Mouse (Mus musculus): ENCODE results near the gene Pde3a.

Pde3a gene

DNA sequence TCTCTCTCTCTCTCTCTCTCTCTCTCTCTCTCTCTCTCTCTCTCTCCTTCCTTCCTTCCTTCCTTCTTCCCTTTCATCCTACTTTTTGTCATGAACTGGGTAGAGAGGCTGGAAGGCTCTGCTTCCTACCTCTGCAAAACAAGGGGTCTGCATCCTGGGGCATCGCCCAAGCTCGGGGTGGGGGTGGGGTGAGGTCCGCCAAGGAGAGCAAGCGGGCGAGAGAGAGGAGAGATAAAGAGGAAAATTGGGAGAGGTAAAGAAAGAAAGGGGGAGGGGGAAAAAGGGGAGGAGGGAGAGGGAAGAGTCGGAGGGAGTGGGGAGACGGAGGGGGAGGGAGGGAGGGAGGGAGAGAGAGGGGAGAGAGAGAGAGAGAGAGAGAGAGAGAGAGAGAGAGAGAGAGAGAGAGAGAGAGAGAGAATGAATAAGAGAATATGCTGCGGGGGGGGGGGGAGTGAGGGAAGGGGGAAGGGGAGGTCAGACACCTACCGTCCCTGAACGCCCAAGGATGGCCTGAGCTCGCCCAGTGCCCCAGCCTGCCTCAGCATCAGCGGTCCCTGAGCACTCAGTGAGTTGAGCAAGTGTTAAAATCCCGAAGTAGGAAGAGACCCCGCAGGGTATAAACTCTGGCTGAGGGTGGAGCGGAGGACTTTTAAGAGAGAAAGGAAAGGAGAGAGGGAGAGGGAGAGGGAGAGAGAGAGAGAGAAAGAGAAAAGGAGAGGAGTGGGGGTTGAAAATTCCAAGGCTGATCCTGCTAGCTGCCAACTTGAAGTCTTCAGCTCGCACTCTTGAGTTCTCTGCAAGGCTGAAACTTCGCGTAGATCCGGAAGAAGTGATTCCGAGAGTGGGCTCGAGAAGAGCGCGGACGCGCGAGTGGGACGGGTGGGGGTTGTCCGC lies at the start of gene Pde3a:
Pde3a (plus strand) TSS at position 579 of the 894 bp plus-strand sequence.
- DNase-seq (ENCODE audit: low spot score) = no peak

DNA sequence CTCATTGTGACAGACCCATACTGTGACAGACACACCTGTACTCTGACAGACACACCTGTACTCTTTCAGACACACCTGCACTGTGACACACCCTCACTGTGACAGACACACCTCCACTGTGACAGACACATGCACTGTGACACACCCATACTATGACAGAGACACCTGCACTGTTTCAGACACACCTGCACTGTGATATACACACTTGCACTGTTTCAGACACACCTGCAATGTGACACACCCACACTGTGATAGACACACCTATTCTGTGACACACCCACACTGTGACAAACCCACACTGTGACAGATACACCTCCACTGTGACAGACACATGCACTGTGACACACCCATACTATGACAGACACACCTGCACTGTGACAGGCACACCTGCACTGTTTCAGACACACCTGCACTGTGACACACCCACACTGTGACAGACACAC lies 48.9 kb upstream of the Pde3a start:
- DNase-seq (ENCODE audit: low spot score) = no peak

DNA sequence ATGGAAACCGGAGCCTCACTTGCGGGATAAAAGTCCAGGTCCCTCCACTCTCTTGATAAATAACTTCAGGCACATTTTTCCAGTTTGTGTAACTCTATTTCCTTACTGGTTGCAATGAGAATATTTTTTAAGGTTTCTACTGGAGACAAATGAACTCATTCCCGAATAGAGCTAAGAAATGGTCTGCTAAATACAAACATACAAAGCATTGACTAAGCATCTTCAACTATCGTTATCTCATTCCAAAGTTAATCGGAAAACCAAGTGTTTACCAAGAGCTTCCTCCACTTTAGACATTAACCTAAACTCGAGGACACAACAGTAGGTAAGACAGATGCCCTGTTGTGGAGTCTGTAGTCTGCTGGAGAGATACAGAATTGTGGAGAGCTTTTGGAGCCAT lies 41.5 kb upstream of the Pde3a start:
- DNase-seq (ENCODE audit: low spot score) = no peak

DNA sequence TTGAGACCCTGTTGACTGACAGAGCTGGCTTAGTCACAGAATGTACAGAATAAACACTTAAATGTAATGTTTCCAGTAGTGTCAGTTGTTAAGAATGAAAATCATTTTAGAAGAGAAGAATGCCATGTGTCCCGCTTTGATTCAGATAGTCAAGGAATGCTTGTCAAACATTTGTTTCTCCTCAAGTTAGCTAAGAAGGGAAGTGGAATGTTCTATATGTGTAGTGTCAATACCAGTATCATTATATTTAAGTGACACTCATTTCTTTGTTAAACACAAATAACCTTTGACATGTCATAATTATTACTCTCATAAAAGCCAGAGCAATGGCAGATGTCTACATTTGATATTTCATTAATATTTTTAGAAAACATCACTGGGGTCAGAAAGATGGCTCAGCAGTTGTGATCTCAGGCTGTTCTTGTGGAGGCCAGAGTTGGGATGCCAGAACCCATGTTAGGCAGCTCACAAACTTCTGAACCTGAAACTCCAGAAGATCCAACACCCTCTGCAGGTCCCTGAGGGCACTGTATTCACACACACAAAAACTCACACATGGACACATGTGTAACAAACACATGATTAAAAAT lies 40.7 kb upstream of the Pde3a start:
- no peak for DNase-seq (ENCODE audit: low spot score)

DNA sequence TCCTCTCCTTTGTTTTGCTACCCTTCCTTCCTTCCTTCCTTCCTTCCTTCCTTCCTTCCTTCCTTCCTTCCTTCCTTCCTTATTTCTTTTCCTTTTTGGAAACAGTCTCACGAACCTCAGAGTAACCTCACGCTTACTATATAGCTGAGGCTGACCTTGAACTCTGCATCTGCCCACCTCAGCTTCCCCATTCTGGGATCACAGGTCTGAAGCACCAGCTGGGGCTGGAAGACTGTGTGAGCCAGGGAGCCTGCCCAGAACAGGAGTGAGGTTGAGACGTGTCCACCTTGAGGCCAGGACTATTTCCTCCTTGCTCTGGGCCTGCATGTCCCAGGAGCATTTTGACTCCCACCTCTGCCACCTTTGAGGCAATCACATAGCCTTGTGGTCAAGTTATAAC lies 39.0 kb upstream of the Pde3a start:
- no peak for DNase-seq (ENCODE audit: low spot score)

DNA sequence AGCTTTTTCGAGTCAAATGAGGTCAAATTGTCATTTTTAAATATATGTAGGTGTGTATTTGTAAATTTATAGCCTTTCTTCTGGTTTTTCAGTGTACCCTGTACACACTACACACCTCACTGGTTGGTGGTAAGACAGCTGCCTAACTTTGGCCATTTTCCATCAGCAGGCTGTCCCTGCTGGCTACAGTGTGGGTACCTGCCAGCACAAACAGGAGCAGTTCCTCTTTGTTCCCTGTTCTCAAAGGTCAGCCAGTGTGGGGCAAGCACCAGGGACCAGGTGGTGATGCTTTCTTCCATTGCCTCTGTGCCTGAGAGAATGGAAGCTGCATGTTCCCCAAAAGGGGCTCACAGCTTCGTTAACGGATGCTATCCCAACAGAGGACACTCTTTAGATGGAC lies 28.0 kb upstream of the Pde3a start:
- no peak for DNase-seq (ENCODE audit: low spot score)

DNA sequence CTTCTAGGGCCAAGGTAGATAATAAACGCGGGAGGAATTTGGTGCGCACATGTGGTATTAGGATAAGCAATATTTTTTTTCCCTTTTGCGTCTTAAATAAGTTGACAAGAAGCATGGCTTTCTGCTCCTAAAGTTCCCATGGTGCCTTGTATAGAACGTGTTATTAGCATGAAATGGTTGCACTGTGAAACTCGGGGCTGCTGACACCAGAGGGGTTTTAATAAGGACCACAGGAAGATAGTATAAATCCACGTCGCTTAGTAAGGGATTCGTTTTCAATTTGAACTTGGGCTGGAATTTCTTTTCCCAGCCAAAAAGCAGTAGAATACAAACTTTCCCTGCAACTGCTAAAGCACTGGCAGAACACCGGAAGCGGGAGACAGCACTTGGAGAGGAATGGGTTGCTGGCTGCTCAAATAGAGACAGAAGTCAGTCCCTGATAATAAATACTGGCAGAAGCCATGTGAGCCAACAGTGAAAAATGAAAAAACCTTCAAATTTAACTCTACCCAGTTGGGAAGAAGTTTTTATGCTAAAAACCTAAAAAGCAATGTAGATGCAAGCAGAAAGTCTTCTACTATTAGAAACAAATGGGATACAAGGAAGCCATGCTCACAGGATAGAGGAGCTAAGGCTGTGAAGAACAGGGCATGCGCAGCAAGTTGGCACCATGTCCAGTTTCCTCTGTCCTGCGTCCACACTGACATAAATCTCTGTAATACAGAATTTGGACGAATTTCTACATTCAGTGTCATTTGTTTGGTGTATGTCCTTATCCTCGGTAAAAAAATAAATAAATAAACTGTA lies 22.0 kb upstream of the Pde3a start:
- no peak for DNase-seq (ENCODE audit: low spot score)

DNA sequence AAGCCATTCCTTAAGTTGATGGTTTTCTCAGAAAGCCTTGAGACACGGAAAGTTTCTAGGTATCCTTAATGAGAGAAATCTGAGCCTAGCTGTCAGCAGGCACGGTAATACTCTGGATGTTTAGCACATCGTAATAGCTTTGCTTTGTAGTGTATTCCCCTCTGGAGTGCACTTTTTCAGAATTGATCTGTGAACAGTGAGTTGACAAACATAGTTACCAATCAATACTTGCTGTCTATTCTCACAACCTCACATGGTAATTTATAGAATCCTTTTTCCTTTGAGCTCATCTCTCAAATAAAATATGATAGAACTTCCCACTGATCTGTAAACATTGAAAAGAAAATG lies 21.4 kb upstream of the Pde3a start:
- no peak for DNase-seq (ENCODE audit: low spot score)

DNA sequence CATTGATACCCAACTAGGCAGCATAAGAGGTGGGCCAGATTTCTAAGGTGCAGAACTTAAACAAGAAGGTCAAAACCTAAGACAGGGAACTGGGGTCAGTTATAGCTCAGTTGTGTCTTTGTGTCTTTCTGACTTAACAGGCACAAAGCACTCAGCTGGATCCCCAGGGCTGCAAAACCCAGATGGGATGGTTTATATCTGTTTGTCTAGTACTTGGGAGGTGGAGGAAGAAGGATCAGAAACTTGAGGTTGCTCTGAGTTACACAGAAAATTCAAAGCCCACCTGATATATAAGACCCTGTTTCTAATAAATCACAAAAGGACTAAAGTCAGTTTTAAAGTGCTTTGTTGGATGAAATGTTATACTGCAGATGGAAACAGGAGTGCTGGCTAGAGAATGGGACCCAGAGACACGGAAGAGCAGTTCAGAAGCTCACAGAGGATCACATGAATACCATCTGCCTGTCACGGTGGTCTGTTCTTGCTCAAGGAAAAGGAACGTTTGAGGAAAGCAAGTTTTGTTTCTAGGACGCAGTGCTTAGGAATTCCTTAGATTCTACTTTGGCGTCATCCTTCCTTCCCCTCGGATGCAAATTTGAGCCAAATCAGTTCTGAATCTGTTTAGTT lies 16.2 kb upstream of the Pde3a start:
- DNase-seq (ENCODE audit: low spot score) = no peak

DNA sequence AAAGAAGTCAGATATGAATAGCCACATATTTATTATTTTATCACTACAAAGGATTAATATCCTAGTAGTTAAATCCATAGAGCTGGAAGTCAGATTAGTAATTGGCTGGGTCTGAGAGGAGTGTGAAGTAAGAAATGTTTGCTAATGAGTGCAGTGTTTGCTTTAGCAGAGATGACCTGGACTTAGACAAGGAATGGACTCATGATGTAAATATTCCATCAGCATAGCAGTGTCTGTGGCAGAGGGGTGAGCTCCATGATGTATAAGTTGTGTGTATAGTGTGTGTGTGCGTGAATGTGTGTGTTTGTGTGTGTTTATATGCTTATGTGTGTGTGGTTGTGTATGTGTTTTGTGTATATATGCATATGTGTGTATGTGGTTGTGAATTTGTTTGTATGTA lies 7.3 kb upstream of the Pde3a start:
- no peak for DNase-seq (ENCODE audit: low spot score)

DNA sequence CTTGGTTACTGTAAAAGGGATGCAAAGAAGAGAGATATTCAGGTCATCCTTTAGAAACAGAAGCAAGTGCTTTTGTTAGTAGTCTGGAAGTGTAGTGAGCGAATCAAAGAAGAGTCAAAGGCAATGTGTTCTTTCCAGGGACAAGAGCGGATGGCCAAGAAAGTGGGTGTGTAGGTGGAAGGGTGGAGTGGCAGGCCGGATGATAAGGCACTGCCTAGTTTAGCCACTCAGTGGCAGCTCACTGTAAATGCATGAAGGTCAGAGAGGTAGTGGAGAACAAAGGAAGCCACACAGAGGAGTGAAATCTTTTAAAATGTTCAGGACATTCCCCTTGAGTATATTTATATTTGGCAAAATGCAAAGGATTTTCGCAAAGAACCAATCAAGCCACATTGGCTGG lies 4.0 kb upstream of the Pde3a start:
- DNase-seq (ENCODE audit: low spot score) = no peak

DNA sequence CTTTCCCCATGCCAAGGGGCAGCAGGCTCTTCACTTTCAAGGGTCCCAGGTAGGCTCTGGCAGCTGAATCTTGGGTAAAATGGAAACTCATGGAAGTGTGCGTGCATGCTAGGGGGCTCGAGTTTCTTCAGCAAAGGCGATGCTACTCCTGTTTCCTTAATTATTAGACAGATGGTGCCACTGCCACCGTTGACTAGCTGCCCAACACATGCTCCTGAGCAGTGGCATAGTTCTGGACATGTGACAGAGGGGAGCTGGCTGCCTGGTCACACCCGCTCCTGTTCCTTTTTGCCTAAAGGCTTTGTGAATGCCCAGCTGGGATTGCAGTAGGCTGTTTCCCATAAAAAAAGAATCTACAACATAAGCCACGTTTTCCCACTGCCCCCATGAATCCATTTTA lies 2.7 kb upstream of the Pde3a start:
- no peak for DNase-seq (ENCODE audit: low spot score)

DNA sequence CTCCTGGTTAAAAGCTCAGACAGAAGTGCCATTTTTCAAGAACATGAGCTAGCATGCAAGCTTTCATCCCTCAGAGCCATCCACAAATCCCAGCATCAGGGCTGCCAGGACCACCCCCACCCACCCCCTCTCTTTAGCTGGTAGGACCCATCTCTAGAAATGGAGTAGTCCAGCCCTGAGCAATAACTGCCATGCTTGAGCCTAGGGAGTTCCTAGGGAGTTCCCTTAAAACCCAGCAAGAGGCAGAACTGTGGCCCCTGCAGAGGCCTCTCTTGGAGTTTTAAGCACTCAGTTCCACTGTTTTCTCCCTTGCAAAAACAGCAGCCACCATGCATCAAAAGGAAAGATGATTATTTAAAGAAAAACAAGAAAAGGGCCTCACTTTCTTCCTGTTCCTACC lies 988 bp upstream of the Pde3a start:
- DNase-seq (ENCODE audit: low spot score) = no peak

DNA sequence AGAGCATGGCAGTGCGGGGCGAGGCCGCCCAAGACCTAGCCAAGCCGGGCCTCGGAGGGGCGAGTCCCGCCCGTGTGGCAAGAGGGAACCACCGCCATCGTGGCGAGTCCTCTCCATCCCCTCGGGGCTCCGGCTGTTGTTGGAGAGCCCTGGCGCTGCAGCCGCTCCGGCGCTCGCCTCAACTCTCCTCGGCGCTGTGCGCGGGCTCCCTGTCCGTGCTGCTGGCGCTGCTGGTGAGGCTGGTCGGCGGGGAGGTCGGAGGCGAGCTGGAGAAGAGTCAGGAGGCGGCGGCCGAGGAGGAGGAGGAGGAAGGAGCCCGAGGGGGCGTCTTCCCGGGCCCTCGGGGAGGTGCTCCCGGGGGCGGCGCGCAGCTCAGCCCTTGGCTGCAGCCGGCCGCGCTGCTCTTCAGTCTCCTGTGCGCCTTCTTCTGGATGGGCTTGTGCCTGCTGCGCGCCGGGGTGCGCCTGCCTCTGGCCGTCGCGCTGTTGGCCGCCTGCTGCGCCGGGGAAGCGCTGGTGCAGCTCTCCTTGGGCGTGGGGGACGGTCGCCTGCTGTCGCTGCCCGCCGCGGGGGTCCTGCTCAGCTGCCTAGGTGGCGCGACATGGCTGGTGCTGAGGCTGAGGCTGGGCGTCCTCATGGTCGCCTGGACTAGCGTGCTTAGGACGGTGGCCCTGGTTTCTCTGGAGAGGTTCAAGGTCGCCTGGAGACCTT lies 671 bp downstream of the Pde3a start:
- DNase-seq (ENCODE audit: low spot score) = peak; percentile 55

DNA sequence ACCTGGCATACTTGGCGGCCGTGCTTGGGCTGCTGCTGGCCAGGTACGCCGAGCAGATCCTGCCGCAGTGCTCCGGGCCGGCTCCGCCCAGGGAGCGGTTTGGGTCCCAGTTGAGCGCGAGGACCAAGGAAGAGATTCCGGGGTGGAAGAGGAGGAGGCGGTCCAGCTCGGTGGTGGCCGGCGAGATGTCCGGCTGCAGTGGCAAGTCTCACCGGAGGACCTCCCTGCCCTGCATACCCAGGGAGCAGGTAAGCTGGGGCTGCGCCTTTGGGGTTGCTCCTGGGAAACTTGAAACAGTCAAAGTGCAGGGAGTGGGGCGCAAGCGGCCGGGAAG lies 1.2 kb downstream of the Pde3a start:
- no peak for DNase-seq (ENCODE audit: low spot score)

DNA sequence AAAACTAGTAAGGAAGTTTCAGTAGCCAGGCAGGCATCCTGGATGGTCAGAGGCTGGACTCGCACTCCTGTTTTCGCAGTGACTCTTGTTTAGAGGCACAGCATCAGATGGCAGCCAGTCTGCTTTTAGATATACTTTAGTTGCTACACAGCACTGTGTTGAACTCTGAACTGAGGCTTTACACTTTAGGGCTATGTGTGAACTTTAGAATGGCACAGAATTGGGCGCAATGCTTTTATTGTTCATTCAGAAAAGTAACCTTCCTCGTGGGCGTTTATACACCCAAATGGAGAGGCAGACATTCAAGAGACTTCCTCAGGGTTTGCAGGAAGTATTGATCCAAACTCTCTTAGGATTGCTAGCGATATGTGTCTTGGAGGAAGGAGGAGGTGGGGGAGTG lies 1.9 kb downstream of the Pde3a start:
- no peak for DNase-seq (ENCODE audit: low spot score)

DNA sequence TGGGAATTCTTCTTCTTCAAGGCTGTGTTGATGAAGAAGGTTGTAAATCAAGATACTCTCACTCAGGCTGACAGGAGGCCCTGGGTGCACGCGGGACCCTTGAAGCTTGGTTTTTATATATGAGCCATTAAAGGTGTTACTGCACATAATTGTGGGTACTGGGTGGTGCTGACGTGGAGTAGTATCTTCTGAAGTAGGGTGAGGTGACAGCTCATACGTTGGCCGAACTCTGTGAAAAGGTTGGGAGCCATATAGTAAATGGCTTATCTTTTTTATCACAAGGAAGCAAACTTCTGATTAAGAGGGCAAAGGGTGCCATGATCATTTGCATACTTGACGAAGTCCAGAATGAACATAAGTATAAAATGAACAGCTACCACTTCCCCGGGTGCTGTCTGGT lies 3.5 kb downstream of the Pde3a start:
- DNase-seq (ENCODE audit: low spot score) = no peak

DNA sequence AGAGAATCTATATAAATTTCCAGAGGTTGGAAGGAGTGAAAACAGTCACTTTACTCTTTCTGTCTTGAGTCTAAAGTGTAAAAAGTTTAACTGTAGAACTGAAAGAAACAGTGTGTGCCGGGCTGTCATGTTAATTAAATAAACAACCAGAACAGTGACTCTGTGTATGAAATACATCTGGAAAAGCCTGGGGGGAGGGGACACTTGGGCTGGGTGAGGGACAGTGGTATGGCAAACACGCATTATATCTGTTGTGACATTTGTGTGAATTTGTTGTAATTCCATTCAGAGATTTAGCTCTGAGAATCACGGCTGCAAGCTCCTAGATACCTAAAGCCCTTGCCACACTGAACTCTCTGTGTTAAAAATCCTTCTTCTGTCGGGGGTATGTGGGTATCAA lies 5.9 kb downstream of the Pde3a start:
- DNase-seq (ENCODE audit: low spot score) = no peak

DNA sequence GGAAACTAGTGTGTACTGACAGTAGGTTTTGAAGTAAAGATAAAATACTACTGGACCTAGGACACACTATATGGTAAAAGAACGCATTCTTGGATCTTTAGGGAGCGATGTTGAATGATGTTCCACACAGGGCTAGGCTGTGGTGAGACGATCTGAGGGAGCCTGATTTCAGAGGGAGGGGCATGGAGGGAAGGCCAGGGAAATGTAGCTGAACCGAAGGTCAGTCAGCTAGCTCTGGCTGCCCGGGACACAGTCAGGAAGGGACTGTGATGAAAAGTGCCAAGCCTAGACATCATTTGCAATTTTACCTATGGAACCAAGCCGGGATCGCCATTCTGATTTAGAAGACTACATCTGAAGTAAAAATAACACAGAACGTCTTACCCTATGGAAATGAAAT lies 7.8 kb downstream of the Pde3a start:
- no peak for DNase-seq (ENCODE audit: low spot score)

DNA sequence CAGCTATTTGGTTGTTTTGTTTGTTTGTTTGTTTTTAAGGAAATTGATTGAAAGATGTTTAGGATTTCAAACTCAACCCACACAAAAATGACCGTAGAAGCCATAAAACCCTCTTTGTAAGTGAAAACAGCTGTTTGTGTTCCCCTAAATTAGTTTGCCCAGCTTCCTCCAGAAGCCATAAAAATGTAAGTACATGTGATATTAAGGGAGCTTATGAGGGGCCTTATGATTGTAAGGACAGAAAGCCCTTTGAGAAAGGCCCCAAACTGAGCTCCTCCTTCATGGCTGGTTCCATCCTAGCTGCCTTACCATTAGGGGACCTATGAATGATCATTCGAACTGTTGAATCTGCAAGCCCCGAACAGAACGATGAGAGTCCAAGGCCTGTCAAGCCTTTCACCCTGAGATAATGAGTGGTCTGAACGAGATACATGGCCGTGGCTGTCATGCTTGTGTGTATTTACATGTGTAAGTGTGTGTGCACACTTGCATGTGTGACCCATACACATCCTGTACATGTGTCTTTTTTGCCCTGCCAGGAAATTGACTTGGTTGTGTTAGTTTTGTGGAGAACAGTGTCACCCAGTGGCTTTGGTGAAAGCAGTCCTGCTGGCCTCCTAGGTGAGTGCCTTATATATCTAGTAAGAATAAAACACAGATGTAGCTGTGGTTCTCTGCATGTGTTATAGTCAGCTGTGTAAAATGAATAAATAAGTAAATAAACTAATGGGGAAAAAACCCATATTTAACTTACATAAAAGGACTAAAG lies 8.5 kb downstream of the Pde3a start:
- DNase-seq (ENCODE audit: low spot score) = no peak

DNA sequence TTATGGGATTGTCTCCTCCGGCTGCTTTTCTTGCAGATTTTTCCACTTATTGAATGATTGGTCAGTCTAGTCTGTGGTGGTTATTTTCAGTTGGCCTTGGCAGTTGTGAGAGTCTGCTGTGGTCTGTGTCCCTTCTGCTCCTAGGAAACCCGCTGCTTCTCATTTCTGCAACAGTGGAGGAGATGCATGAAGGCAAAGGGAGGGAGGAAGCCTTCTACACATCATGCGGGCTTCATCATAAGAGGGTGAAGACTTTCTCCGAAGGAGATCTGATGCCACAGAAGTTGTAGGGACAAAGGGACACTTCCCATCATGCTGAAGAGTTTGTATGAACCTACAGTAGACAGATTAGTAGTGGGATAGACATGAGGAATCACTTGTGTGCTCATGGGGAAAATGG lies 16.2 kb downstream of the Pde3a start:
- DNase-seq (ENCODE audit: low spot score) = no peak
